18 mouse cellular contexts compared by ENCODE assay signal in genomic region chr9:121161818-121162565, GRCm38 (mm10).
DNase-seq lines count a peak whose midpoint lies in the region; ATAC-seq and TF ChIP-seq lines count a peak whose summit lies in the region.
"Had no signal": no experiment of that assay in that cellular context is flagged by ENCODE, and none has a peak within 500 bp of the region (broad histone marks: within the 10 kb centered on the region; RNA-seq: fewer than 3 reads in every experiment).

No protein-coding gene starts in this region.

- no peak overlapping the region for H3K4me3 ChIP-seq in hindbrain, postnatal 0 days (ENCODE audit: low read length)
- H3K4me3 ChIP-seq in hindbrain, embryonic 10.5 days = no peak overlapping the region
- H3K4me3 ChIP-seq: heart, embryonic 15.5 days; layer of hippocampus, adult 2 months; left cerebral cortex, adult 2 months; limb, embryonic 10.5 days; neural tube, embryonic 12.5 days had no signal

- no peaks in the 10 kb centered on the region for H3K36me3 ChIP-seq in hindbrain, postnatal 0 days (ENCODE audit: insufficient read depth, low read length)
- peaks cover 6% of the 10 kb centered on the region for H3K36me3 ChIP-seq in hindbrain, embryonic 10.5 days
- H3K36me3 ChIP-seq: G1E; heart, embryonic 15.5 days; limb, embryonic 10.5 days; neural tube, embryonic 12.5 days had no signal

- peak; percentile 59; the same call in 1 of the 2 replicates for ATAC-seq in hindbrain, postnatal 0 days
- ATAC-seq: forebrain, postnatal 0 days; inflammation-experienced regulatory T-cells, adult 6 months had no signal

- H3K9me3 ChIP-seq in hindbrain, postnatal 0 days (ENCODE audit: low read length) = no peaks in the 10 kb centered on the region
- H3K9me3 ChIP-seq in hindbrain, embryonic 10.5 days = no peaks in the 10 kb centered on the region
- H3K9me3 ChIP-seq: G1E; heart, embryonic 15.5 days; neural tube, embryonic 12.5 days had no signal

- H3K27me3 ChIP-seq in hindbrain, postnatal 0 days (ENCODE audit: insufficient read depth, low read length) = no peaks in the 10 kb centered on the region
- no peaks in the 10 kb centered on the region for H3K27me3 ChIP-seq in hindbrain, embryonic 10.5 days (ENCODE audit: insufficient read depth, poor library complexity, severe bottlenecking)
- H3K27me3 ChIP-seq: heart, embryonic 15.5 days; neural tube, embryonic 12.5 days had no signal

- H3K4me1 ChIP-seq in hindbrain, postnatal 0 days (ENCODE audit: insufficient read depth, low read length) = no peaks in the 10 kb centered on the region
- peaks cover 5% of the 10 kb centered on the region; the same call in 1 of the 2 replicates for H3K4me1 ChIP-seq in hindbrain, embryonic 10.5 days (replicated peaks)
- H3K4me1 ChIP-seq: heart, embryonic 15.5 days; neural tube, embryonic 12.5 days had no signal

- TF ChIP-seq CTCF in hindbrain, postnatal 0 days (IDR thresholded peaks at IDR 0.05; ENCODE audit: low read depth) = no peak

- no peak overlapping the region for H3K4me2 ChIP-seq in hindbrain, postnatal 0 days (ENCODE audit: low read depth, low read length)
- H3K4me2 ChIP-seq: heart, embryonic 15.5 days; lung, embryonic 14.5 days; neural tube, embryonic 12.5 days had no signal

- peak; percentile 33 for DNase-seq in adrenal gland, adult 2 months
- no peak for DNase-seq in adrenal gland, adult 8-10 months
- DNase-seq in hindbrain, postnatal 0 days (ENCODE audit: low spot score) = peak; percentile 73
- DNase-seq in hindbrain, embryonic 10.5 days (ENCODE audit: low spot score) = no peak
- peak; percentile 84 for DNase-seq in 3T3-L1 (ENCODE audit: low read depth, low spot score)
- DNase-seq in cerebellum, adult 9-11 months = peak; percentile 14
- DNase-seq in left cerebral cortex, adult 11 months (ENCODE audit: low spot score) = no peak
- no peak for DNase-seq in embryo, embryonic 11 days
- DNase-seq: gastrocnemius, postnatal 36 days had no signal

- H3K27ac ChIP-seq in hindbrain, postnatal 0 days = no peak overlapping the region; the same call in 1 of the 2 replicates
- no peak overlapping the region for H3K27ac ChIP-seq in hindbrain, embryonic 10.5 days
- H3K27ac ChIP-seq: heart, embryonic 15.5 days; layer of hippocampus, adult 2 months; left cerebral cortex, adult 2 months; limb, embryonic 10.5 days; neural tube, embryonic 12.5 days had no signal

- no peak overlapping the region for H3K9ac ChIP-seq in hindbrain, postnatal 0 days (replicated peaks; ENCODE audit: low read length)
- H3K9ac ChIP-seq: forebrain, postnatal 0 days; heart, embryonic 15.5 days; lung, embryonic 14.5 days; neural tube, embryonic 12.5 days had no signal

- 70% methylated on average over 12 of the region's 12 CpGs for WGBS in hindbrain, postnatal 0 days
- 93% methylated on average over 12 of the region's 12 CpGs for WGBS in hindbrain, embryonic 10.5 days

Comparison
In these comparisons a context has a peak if more than half of its experiments do, and no peak if none do; other contexts are left out.
1. DNase-seq: peak in adrenal gland, adult 2 months (single experiment), hindbrain, postnatal 0 days (single experiment), 3T3-L1 (single experiment) and cerebellum, adult 9-11 months (single experiment); none in adrenal gland, adult 8-10 months (single experiment), hindbrain, embryonic 10.5 days (single experiment), left cerebral cortex, adult 11 months (single experiment) and embryo, embryonic 11 days (single experiment).